Mouse (Mus musculus): ENCODE measurements around the gene Sfxn1.

Sfxn1 gene

GRCm38 (mm10) chr13:54137756-54138410 lies 66.2 kb downstream of the Sfxn1 start:
- no peak for DNase-seq (ENCODE audit: low spot score in 2 of 2)

- no peak for DNase-seq (ENCODE audit: low spot score in 2 of 2)
These were observed 72.1 kb downstream of the Sfxn1 start for GRCm38 (mm10) chr13:54143788-54144187.

GRCm38 (mm10) chr13:54144624-54145023 lies 73.0 kb downstream of the Sfxn1 start:
- no peak for DNase-seq (ENCODE audit: low spot score in 2 of 2)

GRCm38 (mm10) chr13:54147328-54147727 lies 75.7 kb downstream of the Sfxn1 start:
- peak in 1 of 2 experiments; percentile 6 for DNase-seq (ENCODE audit: low spot score in 2 of 2)

GRCm38 (mm10) chr13:54152421-54152820 lies 80.8 kb downstream of the Sfxn1 start:
- no peak for DNase-seq (ENCODE audit: low spot score in 2 of 2)

GRCm38 (mm10) chr13:54152911-54153310 lies 81.2 kb downstream of the Sfxn1 start:
- no peak for DNase-seq (ENCODE audit: low spot score in 2 of 2)

- no peak for DNase-seq (ENCODE audit: low spot score in 2 of 2)
These were observed 82.1 kb downstream of the Sfxn1 start for GRCm38 (mm10) chr13:54153672-54154218.

GRCm38 (mm10) chr13:54155822-54156221 lies 84.2 kb downstream of the Sfxn1 start:
- no peak for DNase-seq (ENCODE audit: low spot score in 2 of 2)

Measured in thymus, postnatal 10 days (tissue).